Mouse (Mus musculus) lung, embryonic 14.5 days (tissue): ENCODE measurements at regions not wholly inside any gene's neighbourhood (a gene's known extent, or its start where the extent isn't known, plus 50 kb on each side); places are given as distances from the start of the nearest gene placed in this dataset.
A peak's percentile ranks its signal among the peaks of the same experiment; 100 is the strongest.

Source experiments
- ATAC-seq: fragments of 200-750 bp; cut with Nextera tagmentation; 2 replicates; pipeline ENCODE4 v1.8.0; 2017; ENCODE audit warnings: mild to moderate bottlenecking, moderate TSS enrichment, moderate library complexity; ENCODE audit not compliant: insufficient read depth
- DNase-seq: peaks from one replicate; pipeline ENCODE4 v3.0.0-alpha.2; 2015
- H3K27ac ChIP-seq: fragments of 300-500 bp; sonication (generic); 2 replicates; pipeline ENCODE4 v1.5.1; 2014; ENCODE audit warnings: low read depth, mild to moderate bottlenecking, moderate library complexity
- H3K27me3 ChIP-seq: fragments of 300-500 bp; sonication (generic); 2 replicates; pipeline ENCODE4 v1.6.1; 2014; ENCODE audit warnings: low read length, control low read depth; ENCODE audit not compliant: insufficient read depth
- H3K36me3 ChIP-seq: fragments of 300-500 bp; sonication (generic); 2 replicates; pipeline ENCODE4 v1.6.1; 2014; ENCODE audit warnings: control low read depth; ENCODE audit not compliant: insufficient read depth
- H3K4me1 ChIP-seq: fragments of 300-500 bp; sonication (generic); 2 replicates; pipeline ENCODE4 v1.6.1; 2014; ENCODE audit warnings: antibody characterized with exemption, control low read depth; ENCODE audit not compliant: insufficient read depth
- H3K4me2 ChIP-seq: fragments of 300-500 bp; sonication (generic); 2 replicates; pipeline ENCODE4 v1.6.1; 2014; ENCODE audit warnings: mild to moderate bottlenecking
- H3K4me3 ChIP-seq: fragments of 300-500 bp; sonication (generic); 2 replicates; pipeline ENCODE4 v1.5.1; 2014; ENCODE audit warnings: low read depth, low read length
- H3K9ac ChIP-seq: fragments of 300-500 bp; sonication (generic); 2 replicates; pipeline ENCODE4 v1.6.1; 2014
- H3K9me3 ChIP-seq: fragments of 300-500 bp; sonication (generic); 2 replicates; pipeline ENCODE4 v1.6.1; 2016; ENCODE audit warnings: low read depth, low read length, control low read depth
- CTCF ChIP-seq: IDR thresholded peaks from 2 replicates; pipeline ENCODE4 v1.5.1; 2016; ENCODE audit warnings: antibody characterized with exemption, low read depth
- WGBS: fragments of 180-500 bp; shearing (Covaris S2); extraction: QIAGEN DNeasy Blood & Tissue Kit; methylation state at CpG from one replicate; pipeline ENCODE4 v1.1.7; 2014; 5-methylcytosine and 5-hydroxymethylcytosine counted together

- Histone ChIP-seq H3K9ac (no peak overlapping the region), H3K9me3 (no peaks in the 10 kb centered on the region), H3K4me1 (no peaks in the 10 kb centered on the region), H3K36me3 (no peaks in the 10 kb centered on the region), H3K27ac (no peak overlapping the region), H3K4me3 (no peak overlapping the region), H3K27me3 (no peaks in the 10 kb centered on the region), H3K4me2 (no peak overlapping the region)
- WGBS = 28% methylated on average over 15 of the region's 15 CpGs
- DNase-seq (peak; percentile 10), ATAC-seq (no peak)
- TF ChIP-seq CTCF = no peak
These were observed 119.2 kb downstream of the Syk start for GRCm38 (mm10) chr13:52702201-52702611.

- Histone ChIP-seq H3K9me3 (no peaks in the 10 kb centered on the region), H3K27me3 (no peaks in the 10 kb centered on the region), H3K9ac (no peak overlapping the region), H3K4me1 (no peaks in the 10 kb centered on the region), H3K4me3 (no peak overlapping the region), H3K36me3 (no peaks in the 10 kb centered on the region), H3K27ac (no peak overlapping the region), H3K4me2 (no peak overlapping the region)
- 57% methylated on average over 12 of the region's 12 CpGs for WGBS
- TF ChIP-seq CTCF = no peak
- DNase-seq = no peak
- no peak for ATAC-seq
These were observed 120.6 kb downstream of the Syk start for GRCm38 (mm10) chr13:52703401-52704164.

- 53% methylated on average over 3 of the region's 3 CpGs for WGBS
- no peak overlapping the region for H3K9ac ChIP-seq
- H3K27me3 ChIP-seq = no peaks in the 10 kb centered on the region
- no peak overlapping the region for H3K4me3 ChIP-seq
- no peaks in the 10 kb centered on the region for H3K36me3 ChIP-seq
- H3K4me1 ChIP-seq = no peaks in the 10 kb centered on the region
- no peak overlapping the region for H3K4me2 ChIP-seq
- ATAC-seq (no peak), DNase-seq (peak; percentile 77)
- no peak overlapping the region for H3K27ac ChIP-seq
- TF ChIP-seq CTCF = no peak
- no peaks in the 10 kb centered on the region for H3K9me3 ChIP-seq
These were observed 121.7 kb downstream of the Syk start for GRCm38 (mm10) chr13:52704673-52705072.

- ATAC-seq (no peak), DNase-seq (no peak)
- no peaks in the 10 kb centered on the region for H3K27me3 ChIP-seq
- H3K4me1 ChIP-seq = no peaks in the 10 kb centered on the region
- no peaks in the 10 kb centered on the region for H3K9me3 ChIP-seq
- H3K9ac ChIP-seq = no peak overlapping the region
- WGBS = 67% methylated on average over 5 of the region's 5 CpGs
- no peak overlapping the region for H3K4me2 ChIP-seq
- no peak overlapping the region for H3K27ac ChIP-seq
- no peak overlapping the region for H3K4me3 ChIP-seq
- TF ChIP-seq CTCF = no peak
- no peaks in the 10 kb centered on the region for H3K36me3 ChIP-seq
These were observed 126.6 kb downstream of the Syk start for GRCm38 (mm10) chr13:52709580-52709979.

- Histone ChIP-seq H3K27me3 (no peaks in the 10 kb centered on the region), H3K4me2 (no peak overlapping the region), H3K9me3 (no peaks in the 10 kb centered on the region), H3K27ac (no peak overlapping the region), H3K36me3 (no peaks in the 10 kb centered on the region), H3K9ac (no peak overlapping the region), H3K4me3 (no peak overlapping the region), H3K4me1 (no peaks in the 10 kb centered on the region)
- DNase-seq (peak; percentile 96), ATAC-seq (peak; percentile 70)
- 30% methylated on average over 9 of the region's 9 CpGs for WGBS
- peak; percentile 96 for TF ChIP-seq CTCF
These were observed 128.9 kb downstream of the Syk start for GRCm38 (mm10) chr13:52711713-52712369.

- WGBS = 87% methylated on average over 6 of the region's 6 CpGs
- DNase-seq (no peak), ATAC-seq (no peak)
- Histone ChIP-seq H3K4me2 (no peak overlapping the region), H3K36me3 (no peaks in the 10 kb centered on the region), H3K4me1 (no peaks in the 10 kb centered on the region), H3K4me3 (no peak overlapping the region), H3K27me3 (no peaks in the 10 kb centered on the region), H3K9me3 (no peaks in the 10 kb centered on the region), H3K9ac (no peak overlapping the region), H3K27ac (no peak overlapping the region)
- TF ChIP-seq CTCF = no peak
These were observed 138.5 kb downstream of the Syk start for GRCm38 (mm10) chr13:52721463-52721862.

GRCm38 (mm10) chr13:52722718-52723117 lies 139.7 kb downstream of the Syk start:
- no peaks in the 10 kb centered on the region for H3K4me1 ChIP-seq
- DNase-seq (no peak), ATAC-seq (no peak)
- H3K4me2 ChIP-seq = no peak overlapping the region
- no peaks in the 10 kb centered on the region for H3K9me3 ChIP-seq
- H3K4me3 ChIP-seq = no peak overlapping the region
- no peak overlapping the region for H3K9ac ChIP-seq
- H3K27me3 ChIP-seq = no peaks in the 10 kb centered on the region
- TF ChIP-seq CTCF = no peak
- H3K27ac ChIP-seq = no peak overlapping the region
- WGBS = 53% methylated on average over 3 of the region's 3 CpGs
- no peaks in the 10 kb centered on the region for H3K36me3 ChIP-seq
